Mouse (Mus musculus) cerebellum, adult 9-10 months (tissue): ENCODE measurements at regions not wholly inside any gene's neighbourhood (a gene's known extent, or its start where the extent isn't known, plus 50 kb on each side); places are given as distances from the start of the nearest gene placed in this dataset.
A peak's percentile ranks its signal among the peaks of the same experiment; 100 is the strongest.

Experiments used
- DNase-seq: peaks from one replicate; pipeline ENCODE4 v3.0.0; 2022

DNA sequence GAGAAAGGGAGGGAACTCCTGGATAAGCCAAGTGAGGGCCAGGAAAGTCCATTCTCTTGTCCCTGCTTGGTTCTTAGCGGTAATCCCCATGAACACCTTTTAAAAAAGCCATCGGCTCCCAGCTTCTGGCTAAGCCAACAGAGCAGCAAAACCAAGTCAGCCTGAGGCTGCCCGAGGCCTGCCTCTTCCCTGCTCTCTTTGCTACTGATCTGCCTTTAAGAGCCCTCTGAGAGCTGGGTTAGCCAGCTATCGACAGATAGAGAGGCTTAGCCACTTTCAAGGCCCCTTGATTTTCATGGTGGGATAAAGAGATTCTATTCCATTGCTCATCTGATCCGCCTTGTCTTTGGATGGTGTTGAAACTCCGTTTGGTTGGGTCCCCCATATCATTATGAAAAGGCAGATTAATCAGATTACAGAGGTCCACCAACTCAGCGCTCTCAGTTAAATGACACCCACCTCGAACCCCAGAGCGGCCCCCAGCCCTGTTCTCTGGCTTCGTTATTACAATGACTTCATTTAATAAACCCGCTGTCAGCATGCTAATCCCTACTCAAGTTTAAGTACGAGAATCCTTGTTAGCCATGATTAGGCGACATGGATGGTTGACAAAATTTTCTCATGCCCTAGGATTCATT, 66.1 kb downstream of the Slc4a3 start:
- DNase-seq, result no peak

DNA sequence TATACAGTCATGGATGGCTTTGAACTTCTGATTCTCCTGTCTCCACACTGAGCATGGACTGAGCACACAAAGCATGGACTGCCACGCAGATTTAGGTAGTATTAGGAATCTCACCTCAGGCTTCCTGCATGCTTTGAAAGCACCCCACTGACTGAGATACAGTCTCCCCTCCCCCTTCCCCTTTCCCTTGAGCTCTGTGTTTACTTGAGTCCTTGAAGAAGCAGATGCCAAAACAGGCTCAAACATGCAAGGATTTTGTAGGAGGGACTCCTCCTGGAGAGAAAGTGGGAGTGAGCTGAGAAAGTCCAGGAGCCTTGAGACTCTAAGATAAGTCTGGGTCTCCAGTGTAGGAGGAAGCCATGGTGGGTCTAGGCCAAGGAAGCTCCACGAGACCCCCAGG, 67.1 kb downstream of the Slc4a3 start:
- DNase-seq, result no peak

- DNase-seq, result peak; percentile 43
Measured at GRCm38 (mm10) chr1:75616971-75617370, 70.9 kb downstream of the Slc4a3 start.

GRCm38 (mm10) chr1:75618367-75618790, 72.3 kb downstream of the Slc4a3 start:
- peak; percentile 67 for DNase-seq

- DNase-seq, result no peak
Measured at GRCm38 (mm10) chr1:75630287-75630686, 84.2 kb downstream of the Slc4a3 start.

- no peak for DNase-seq
Measured at GRCm38 (mm10) chr1:75631729-75632128, 85.7 kb downstream of the Slc4a3 start.

- DNase-seq, result no peak
Measured at GRCm38 (mm10) chr1:75635591-75635990, 89.5 kb downstream of the Slc4a3 start.

- no peak for DNase-seq
Measured at GRCm38 (mm10) chr1:75639031-75640001, 93.2 kb downstream of the Slc4a3 start.

DNA sequence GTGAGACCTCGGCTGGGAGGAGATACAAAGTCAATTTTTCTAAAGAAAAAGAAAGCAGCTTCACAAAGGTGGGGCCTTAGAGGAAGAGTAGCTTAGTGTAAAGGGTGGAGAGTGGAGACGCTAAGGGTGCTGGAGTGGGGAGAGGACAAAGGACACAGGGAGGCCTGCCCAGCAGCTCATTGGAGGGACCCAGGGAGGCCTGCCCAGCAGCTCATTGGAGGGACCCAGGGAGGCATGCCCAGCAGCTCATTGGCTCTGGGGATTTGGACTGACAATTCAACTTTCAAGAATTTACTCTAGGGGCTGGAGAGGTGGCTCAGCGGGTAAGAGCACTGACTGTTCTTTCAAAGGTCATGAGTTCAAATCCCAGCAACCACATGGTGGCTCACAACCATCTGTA, 96.4 kb downstream of the Slc4a3 start:
- no peak for DNase-seq

- peak; percentile 72 for DNase-seq
Measured at GRCm38 (mm10) chr1:75652547-75652946, 106.5 kb downstream of the Slc4a3 start.

DNA sequence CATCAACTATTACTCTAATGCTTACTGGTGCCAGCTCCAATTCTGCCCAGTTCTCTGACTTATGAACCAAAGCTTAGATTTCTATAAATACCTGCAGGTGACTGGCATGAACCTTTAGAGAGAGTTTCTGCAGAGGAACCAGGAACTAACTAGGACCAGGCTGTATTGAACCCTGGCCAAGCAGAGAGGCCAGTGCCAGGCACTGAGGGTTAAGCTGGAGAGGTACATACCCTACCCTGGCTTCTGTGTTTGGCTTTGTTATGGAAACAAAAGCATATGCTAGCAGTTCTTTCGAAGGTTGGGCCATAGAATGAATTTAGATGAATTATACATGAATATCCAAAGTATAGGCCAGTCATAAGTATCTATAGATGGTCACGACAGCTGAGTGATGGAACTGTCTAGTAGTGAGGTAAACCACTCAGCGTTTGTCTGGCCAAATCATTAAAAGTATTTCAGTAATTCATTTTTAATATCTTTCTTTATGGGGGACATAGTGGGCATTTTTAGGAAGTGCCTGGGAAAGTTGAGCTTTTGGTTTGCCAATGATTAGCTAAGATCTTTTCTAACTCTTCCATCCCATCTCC, 107.0 kb downstream of the Slc4a3 start:
- DNase-seq, result no peak

DNA sequence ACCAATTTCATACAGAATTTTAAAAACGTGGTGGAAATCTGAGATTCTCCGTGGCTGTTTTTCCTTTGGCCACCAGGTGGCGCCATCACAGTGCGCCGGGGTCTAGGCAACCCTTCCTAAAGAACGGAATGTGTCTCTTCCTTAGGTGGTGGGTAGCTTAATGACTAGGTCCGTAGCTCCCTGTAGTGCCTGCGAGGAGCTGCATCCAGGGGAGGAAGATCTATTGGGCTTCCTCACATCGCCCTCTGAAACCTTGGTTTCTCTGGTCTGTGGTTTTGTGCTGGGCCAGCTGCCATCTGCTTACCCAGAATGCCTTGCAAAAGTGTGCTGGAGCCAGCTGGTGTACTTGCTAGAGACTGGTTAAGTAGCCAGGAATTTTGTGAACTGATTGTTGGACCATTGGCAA, 107.6 kb downstream of the Slc4a3 start:
- DNase-seq, result peak; percentile 76

- no peak for DNase-seq
Measured at GRCm38 (mm10) chr1:75656592-75656991, 110.5 kb downstream of the Slc4a3 start.

- DNase-seq, result no peak
Measured at GRCm38 (mm10) chr1:75660336-75661100, 114.5 kb downstream of the Slc4a3 start.

- DNase-seq, result no peak
Measured at GRCm38 (mm10) chr1:75662141-75662990, 116.3 kb downstream of the Slc4a3 start.

GRCm38 (mm10) chr1:75667736-75668269, 121.7 kb downstream of the Slc4a3 start:
- DNase-seq, result no peak

DNA sequence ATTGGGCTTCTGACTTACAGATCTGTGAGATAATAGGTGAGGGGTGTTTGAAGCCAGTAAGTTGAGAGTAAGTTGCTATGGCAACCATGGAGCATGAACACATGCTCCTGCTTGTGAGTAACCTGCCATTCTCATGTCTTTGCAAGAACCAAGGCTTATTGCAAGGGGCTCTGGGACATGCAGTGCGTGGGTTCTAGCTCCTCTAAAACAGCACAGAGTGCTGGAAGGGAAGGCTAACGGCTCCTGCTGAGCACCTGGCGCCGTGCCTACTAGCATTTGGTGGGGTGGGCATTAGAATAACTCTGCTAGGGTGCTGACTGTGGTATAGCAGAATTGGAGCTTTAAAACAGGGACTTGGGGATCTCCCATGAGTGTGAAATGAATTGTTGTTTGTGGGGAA, 130.2 kb downstream of the Slc4a3 start:
- DNase-seq, result no peak

DNA sequence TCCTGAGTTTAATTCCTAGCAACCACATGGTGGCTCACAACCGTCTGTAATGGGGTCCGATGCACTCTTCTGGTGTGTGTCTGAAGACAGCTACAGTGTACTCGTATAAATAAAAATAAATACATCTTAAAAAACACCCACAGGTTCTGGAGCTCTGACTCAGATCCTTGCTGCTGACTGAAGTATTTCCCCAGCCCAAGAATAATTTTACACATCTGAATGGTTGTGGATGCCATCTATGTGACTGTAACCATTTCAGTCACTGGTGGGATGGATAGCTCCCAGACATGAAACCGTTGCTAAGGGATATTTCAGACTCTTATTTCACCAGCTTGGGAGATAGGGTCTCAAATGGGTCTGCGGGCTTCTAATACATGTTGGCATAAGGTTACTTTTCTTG, 131.6 kb downstream of the Slc4a3 start:
- DNase-seq, result no peak

- no peak for DNase-seq
Measured at GRCm38 (mm10) chr1:75678279-75678678, 132.2 kb downstream of the Slc4a3 start.

- DNase-seq, result no peak
Measured at GRCm38 (mm10) chr1:75680366-75680765, 134.3 kb downstream of the Slc4a3 start.

DNA sequence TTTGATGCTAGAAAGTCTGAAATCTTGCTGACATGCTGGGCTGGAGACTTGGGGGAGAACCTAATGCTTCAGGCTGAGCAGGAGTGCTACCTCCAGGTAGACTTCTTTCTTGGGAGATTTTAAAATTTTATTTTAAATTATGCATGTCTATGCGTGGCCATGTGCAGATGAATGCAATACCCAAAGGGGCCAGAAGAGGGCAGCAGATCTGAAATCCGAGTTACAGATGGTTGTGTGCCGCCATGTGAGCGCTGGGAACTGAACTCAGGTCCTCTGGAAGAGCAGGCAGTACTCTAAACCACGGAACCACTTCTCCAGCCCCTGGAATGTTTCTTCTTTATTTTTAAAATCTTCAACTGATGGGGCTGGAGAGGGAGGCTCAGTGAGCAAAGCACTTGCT, 135.8 kb downstream of the Slc4a3 start:
- no peak for DNase-seq

DNA sequence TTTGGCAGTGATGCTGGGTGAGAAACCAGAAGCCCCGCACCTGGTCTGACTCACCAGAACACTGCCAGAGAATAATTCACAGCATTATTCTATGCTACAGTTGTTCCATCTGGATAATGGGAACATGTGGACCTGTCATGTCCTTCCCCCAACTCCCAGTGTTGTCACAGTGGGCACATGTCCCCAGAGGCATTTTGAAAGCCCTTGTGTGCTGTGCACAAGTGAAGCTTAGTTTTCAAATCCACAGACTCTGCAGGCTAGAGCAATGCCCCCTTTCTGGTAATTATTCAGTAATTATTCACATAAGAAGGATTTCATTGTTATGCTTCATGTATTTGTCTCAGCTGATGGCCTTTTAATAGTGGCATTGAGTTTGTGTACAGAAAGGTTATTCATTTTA, 146.7 kb downstream of the Slc4a3 start:
- DNase-seq, result peak; percentile 1
